Mouse (Mus musculus): ENCODE measurements around the gene Abcb10.
A peak's percentile ranks its signal among the peaks of the same experiment; 100 is the strongest.
"Not testable (repeated sequence)": the region's sequence is repeated elsewhere in the genome, so short reads cannot be mapped to it uniquely, and the experiment has no call there.

The Abcb10 gene

GRCm38 (mm10) chr8:123981674-123982073 lies 1.2 kb downstream of the Abcb10 start:
- DNase-seq (ENCODE audit: low read depth, low spot score) = no peak

- no peak for DNase-seq (ENCODE audit: low read depth, low spot score)
Observed at GRCm38 (mm10) chr8:123980239-123980638, 2.7 kb downstream of the Abcb10 start.

- DNase-seq (ENCODE audit: low read depth, low spot score) = peak; percentile 65
Observed at GRCm38 (mm10) chr8:123978926-123979325, 4.0 kb downstream of the Abcb10 start.

- DNase-seq (ENCODE audit: low read depth, low spot score) = no peak
Observed at GRCm38 (mm10) chr8:123978166-123978838, 4.6 kb downstream of the Abcb10 start.

- no peak for DNase-seq (ENCODE audit: low read depth, low spot score)
Observed at GRCm38 (mm10) chr8:123977499-123977898, 5.4 kb downstream of the Abcb10 start.

GRCm38 (mm10) chr8:123973495-123973894 lies 9.4 kb downstream of the Abcb10 start:
- no peak for DNase-seq (ENCODE audit: low read depth, low spot score)

GRCm38 (mm10) chr8:123966896-123967295 lies 16.0 kb downstream of the Abcb10 start:
- DNase-seq (ENCODE audit: low read depth, low spot score) = no peak

GRCm38 (mm10) chr8:123961371-123961770 lies 21.6 kb downstream of the Abcb10 start:
- no peak for DNase-seq (ENCODE audit: low read depth, low spot score)

GRCm38 (mm10) chr8:123960556-123960955 lies 22.4 kb downstream of the Abcb10 start:
- DNase-seq (ENCODE audit: low read depth, low spot score) = not testable (repeated sequence)

- DNase-seq (ENCODE audit: low read depth, low spot score) = no peak
Observed at GRCm38 (mm10) chr8:123960056-123960455, 22.9 kb downstream of the Abcb10 start.

- no peak for DNase-seq (ENCODE audit: low read depth, low spot score)
Observed at GRCm38 (mm10) chr8:123959473-123959872, 23.4 kb downstream of the Abcb10 start.

GRCm38 (mm10) chr8:123958130-123958529 lies 24.8 kb downstream of the Abcb10 start:
- no peak for DNase-seq (ENCODE audit: low read depth, low spot score)

- no peak for DNase-seq (ENCODE audit: low read depth, low spot score)
Observed at GRCm38 (mm10) chr8:123954246-123954645, 28.7 kb downstream of the Abcb10 start.

GRCm38 (mm10) chr8:123953686-123954085 lies 29.2 kb downstream of the Abcb10 start:
- no peak for DNase-seq (ENCODE audit: low read depth, low spot score)

- DNase-seq (ENCODE audit: low read depth, low spot score) = peak; percentile 60
Observed at GRCm38 (mm10) chr8:123950077-123950802, 32.7 kb downstream of the Abcb10 start.

- no peak for DNase-seq (ENCODE audit: low read depth, low spot score)
Observed at GRCm38 (mm10) chr8:123949686-123949986, 33.3 kb downstream of the Abcb10 start.

- DNase-seq (ENCODE audit: low read depth, low spot score) = peak; percentile 98
Observed at GRCm38 (mm10) chr8:123948942-123949685, 33.8 kb downstream of the Abcb10 start, which contains the start of gene Nup133. Nup133 (minus strand) TSS chr8:123949265.

- DNase-seq (ENCODE audit: low read depth, low spot score) = no peak
Observed at GRCm38 (mm10) chr8:123929026-123929425, 53.9 kb downstream of the Abcb10 start.

- DNase-seq (ENCODE audit: low read depth, low spot score) = no peak
Observed at GRCm38 (mm10) chr8:123925671-123926070, 57.3 kb downstream of the Abcb10 start.

- peak; percentile 60 for DNase-seq (ENCODE audit: low read depth, low spot score)
Observed at GRCm38 (mm10) chr8:123924719-123925118, 58.2 kb downstream of the Abcb10 start.

GRCm38 (mm10) chr8:123914635-123915034 lies 68.3 kb downstream of the Abcb10 start:
- no peak for DNase-seq (ENCODE audit: low read depth, low spot score)

GRCm38 (mm10) chr8:123912265-123912664 lies 70.7 kb downstream of the Abcb10 start:
- no peak for DNase-seq (ENCODE audit: low read depth, low spot score)
